Mouse (Mus musculus) testis, postnatal 14 days (tissue): Measurements from ENCODE around the gene Atp2b2.

Experiments
- DNase-seq: peaks from one replicate; pipeline ENCODE4 v3.0.0; 2021; ENCODE audit warnings: low spot score

The Atp2b2 gene

GRCm38 (mm10) chr6:113890023-113890857, 152.2 kb downstream of the Atp2b2 start:
- DNase-seq, result no peak

GRCm38 (mm10) chr6:113889180-113889579, 153.2 kb downstream of the Atp2b2 start:
- no peak for DNase-seq

GRCm38 (mm10) chr6:113886886-113887285, 155.5 kb downstream of the Atp2b2 start:
- DNase-seq, result no peak

- DNase-seq, result no peak
Observed at GRCm38 (mm10) chr6:113884806-113885205, 157.6 kb downstream of the Atp2b2 start.

- no peak for DNase-seq
Observed at GRCm38 (mm10) chr6:113883225-113883624, 159.2 kb downstream of the Atp2b2 start.

GRCm38 (mm10) chr6:113882396-113882795, 160.0 kb downstream of the Atp2b2 start:
- DNase-seq, result no peak

GRCm38 (mm10) chr6:113881561-113882243, 160.7 kb downstream of the Atp2b2 start:
- DNase-seq, result peak; percentile 23

GRCm38 (mm10) chr6:113879366-113879765, 163.0 kb downstream of the Atp2b2 start:
- no peak for DNase-seq

- DNase-seq, result no peak
Observed at GRCm38 (mm10) chr6:113878510-113879128, 163.8 kb downstream of the Atp2b2 start.

GRCm38 (mm10) chr6:113876585-113876984, 165.8 kb downstream of the Atp2b2 start:
- DNase-seq, result no peak

- DNase-seq, result no peak
Observed at GRCm38 (mm10) chr6:113875201-113875600, 167.2 kb downstream of the Atp2b2 start.

GRCm38 (mm10) chr6:113872654-113873053, 169.8 kb downstream of the Atp2b2 start:
- no peak for DNase-seq

GRCm38 (mm10) chr6:113870775-113871174, 171.6 kb downstream of the Atp2b2 start:
- no peak for DNase-seq

GRCm38 (mm10) chr6:113868552-113868951, 173.9 kb downstream of the Atp2b2 start:
- DNase-seq, result no peak

- no peak for DNase-seq
Observed at GRCm38 (mm10) chr6:113865699-113866098, 176.7 kb downstream of the Atp2b2 start.

- DNase-seq, result no peak
Observed at GRCm38 (mm10) chr6:113864812-113865211, 177.6 kb downstream of the Atp2b2 start.

- DNase-seq, result no peak
Observed at GRCm38 (mm10) chr6:113862955-113863354, 179.5 kb downstream of the Atp2b2 start.

- DNase-seq, result no peak
Observed at GRCm38 (mm10) chr6:113861938-113862337, 180.5 kb downstream of the Atp2b2 start.

- no peak for DNase-seq
Observed at GRCm38 (mm10) chr6:113861375-113861770, 181.0 kb downstream of the Atp2b2 start.

GRCm38 (mm10) chr6:113860735-113861374, 181.6 kb downstream of the Atp2b2 start:
- DNase-seq, result peak; percentile 80

- DNase-seq, result peak; percentile 70
Observed at GRCm38 (mm10) chr6:113860023-113860734, 182.2 kb downstream of the Atp2b2 start.

- DNase-seq, result no peak
Observed at GRCm38 (mm10) chr6:113858317-113858716, 184.1 kb downstream of the Atp2b2 start.
